Mouse (Mus musculus): ENCODE measurements at regions not wholly inside any gene's neighbourhood (a gene's known extent, or its start where the extent isn't known, plus 50 kb on each side); places are given as distances from the start of the nearest gene placed in this dataset.

DNA sequence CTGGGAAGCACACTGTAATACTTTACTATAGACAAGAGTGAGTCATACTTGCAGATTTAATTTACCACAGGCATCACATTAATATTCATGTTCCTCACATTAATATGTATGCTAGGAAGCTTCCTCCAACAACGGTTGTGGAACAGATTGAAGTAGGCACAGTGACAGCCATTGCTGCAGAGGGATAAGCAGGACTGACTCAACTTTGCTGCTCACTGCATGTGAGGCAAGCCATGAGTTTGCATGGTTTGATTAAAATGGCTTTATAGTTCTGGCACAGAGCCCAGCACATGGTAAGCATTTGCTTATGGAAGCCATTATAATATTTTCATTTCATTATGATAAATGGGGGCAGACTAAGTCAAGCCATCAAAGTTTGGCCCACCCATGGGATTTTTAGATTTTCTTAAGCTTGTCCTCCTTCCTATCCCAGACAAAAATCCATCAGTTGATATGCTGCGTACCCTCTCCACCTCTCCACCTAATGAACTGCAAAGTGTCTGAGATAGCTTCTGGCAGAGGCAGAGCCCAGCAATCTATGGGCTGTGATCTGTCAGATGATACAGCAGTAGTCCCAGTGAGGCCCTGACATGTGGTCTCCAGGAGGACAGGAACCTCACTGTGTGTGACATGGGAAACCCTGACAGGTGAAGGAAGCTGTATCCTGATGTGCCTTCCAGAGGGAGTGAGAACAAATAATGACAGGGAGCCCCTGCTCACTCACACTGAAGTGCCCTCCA, 109.6 kb upstream of the Arrdc4 start:
- H3K27ac ChIP-seq (ENCODE audit: insufficient read depth, low read length): no peak overlapping the region
- WGBS: 71% methylated on average over 2 of the region's 2 CpGs
- DNase-seq (ENCODE audit: low read depth in 1 of 2, low spot score in 2 of 2): no peak
- TF ChIP-seq POLR2A (IDR thresholded peaks at IDR 0.05; ENCODE audit: low read depth, low read length) (no peak), CTCF (IDR thresholded peaks at IDR 0.05; ENCODE audit: extremely low read depth, insufficient read depth, insufficient read length, insufficient replicate concordance) (no peak)
- H3K27me3 ChIP-seq (ENCODE audit: control insufficient read depth, insufficient read depth, low read length): no peaks in the 10 kb centered on the region
- H3K36me3 ChIP-seq (ENCODE audit: control insufficient read depth, insufficient read depth, low read length): no peaks in the 10 kb centered on the region
- H3K4me3 ChIP-seq (ENCODE audit: extremely low read depth, insufficient read depth, insufficient read length): no peak overlapping the region
- no peaks in the 10 kb centered on the region for H3K4me1 ChIP-seq (ENCODE audit: control insufficient read depth, insufficient read depth, insufficient read length)

- Histone ChIP-seq H3K27me3 (ENCODE audit: control insufficient read depth, insufficient read depth, low read length) (no peaks in the 10 kb centered on the region), H3K27ac (ENCODE audit: insufficient read depth, low read length) (no peak overlapping the region), H3K36me3 (ENCODE audit: control insufficient read depth, insufficient read depth, low read length) (no peaks in the 10 kb centered on the region), H3K4me3 (ENCODE audit: extremely low read depth, insufficient read depth, insufficient read length) (no peak overlapping the region), H3K4me1 (ENCODE audit: control insufficient read depth, insufficient read depth, insufficient read length) (no peaks in the 10 kb centered on the region)
- TF ChIP-seq CTCF (IDR thresholded peaks at IDR 0.05; ENCODE audit: extremely low read depth, insufficient read depth, insufficient read length, insufficient replicate concordance) (no peak), POLR2A (IDR thresholded peaks at IDR 0.05; ENCODE audit: low read depth, low read length) (no peak)
- 73% methylated on average over 3 of the region's 3 CpGs for WGBS
- no peak for DNase-seq (ENCODE audit: low read depth in 1 of 2, low spot score in 2 of 2)
These were observed 103.0 kb upstream of the Arrdc4 start for GRCm38 (mm10) chr7:68851981-68852575.

DNA sequence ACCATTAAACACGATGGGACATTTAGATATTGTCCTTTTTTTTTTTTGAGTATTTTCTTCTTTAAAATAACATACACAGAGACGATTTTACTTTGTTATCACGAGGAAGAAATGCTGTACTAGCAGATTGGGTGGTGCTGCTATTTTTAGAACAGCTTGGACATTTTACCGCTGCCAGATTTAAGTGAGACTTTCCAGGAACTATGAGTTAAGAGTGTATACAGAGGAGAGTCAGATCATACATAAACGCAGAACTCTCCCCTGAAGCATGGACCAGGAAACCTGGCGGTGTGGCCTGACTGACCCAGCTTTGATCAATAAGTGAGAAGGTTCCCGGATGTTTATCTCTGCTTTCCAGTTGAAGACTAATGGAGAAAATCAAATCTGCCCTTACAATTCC, 95.6 kb upstream of the Arrdc4 start:
- TF ChIP-seq POLR2A (IDR thresholded peaks at IDR 0.05; ENCODE audit: low read depth, low read length) (no peak), CTCF (IDR thresholded peaks at IDR 0.05; ENCODE audit: extremely low read depth, insufficient read depth, insufficient read length, insufficient replicate concordance) (no peak)
- DNase-seq (ENCODE audit: low read depth in 1 of 2, low spot score in 2 of 2): no peak
- Histone ChIP-seq H3K4me1 (ENCODE audit: control insufficient read depth, insufficient read depth, insufficient read length) (no peaks in the 10 kb centered on the region), H3K27ac (ENCODE audit: insufficient read depth, low read length) (no peak overlapping the region), H3K27me3 (ENCODE audit: control insufficient read depth, insufficient read depth, low read length) (no peaks in the 10 kb centered on the region), H3K36me3 (ENCODE audit: control insufficient read depth, insufficient read depth, low read length) (no peaks in the 10 kb centered on the region), H3K4me3 (ENCODE audit: extremely low read depth, insufficient read depth, insufficient read length) (no peak overlapping the region)
- WGBS: 47% methylated on average over 7 of the region's 7 CpGs

DNA sequence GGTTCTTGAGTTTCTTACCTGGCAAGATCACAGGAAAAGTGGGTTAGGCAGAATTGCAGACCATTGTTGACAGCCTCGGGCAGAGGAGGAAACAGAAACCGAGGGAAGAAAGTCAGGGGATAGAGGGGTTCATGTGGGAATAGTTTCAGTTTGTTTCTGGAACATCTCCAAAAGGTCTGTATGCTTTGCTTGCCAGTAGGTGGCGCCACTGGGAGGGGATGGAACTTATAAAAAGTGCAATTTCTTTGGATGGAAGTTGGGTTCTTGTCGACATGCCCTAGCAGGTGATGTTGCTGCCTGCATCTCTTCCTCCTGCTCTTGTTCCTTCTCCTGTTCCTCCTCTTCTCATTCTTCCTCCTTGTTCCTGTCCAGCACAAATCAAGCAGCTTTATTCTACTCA, 94.3 kb upstream of the Arrdc4 start:
- H3K27ac ChIP-seq (ENCODE audit: insufficient read depth, low read length): no peak overlapping the region
- no peaks in the 10 kb centered on the region for H3K27me3 ChIP-seq (ENCODE audit: control insufficient read depth, insufficient read depth, low read length)
- H3K4me3 ChIP-seq (ENCODE audit: extremely low read depth, insufficient read depth, insufficient read length): no peak overlapping the region
- TF ChIP-seq POLR2A (IDR thresholded peaks at IDR 0.05; ENCODE audit: low read depth, low read length) (no peak), CTCF (IDR thresholded peaks at IDR 0.05; ENCODE audit: extremely low read depth, insufficient read depth, insufficient read length, insufficient replicate concordance) (no peak)
- no peak for DNase-seq (ENCODE audit: low read depth in 1 of 2, low spot score in 2 of 2)
- no peaks in the 10 kb centered on the region for H3K4me1 ChIP-seq (ENCODE audit: control insufficient read depth, insufficient read depth, insufficient read length)
- 42% methylated on average over 4 of the region's 4 CpGs for WGBS
- no peaks in the 10 kb centered on the region for H3K36me3 ChIP-seq (ENCODE audit: control insufficient read depth, insufficient read depth, low read length)

- 51% methylated on average over 10 of the region's 10 CpGs for WGBS
- TF ChIP-seq POLR2A (IDR thresholded peaks at IDR 0.05; ENCODE audit: low read depth, low read length): no peak
- no peak for TF ChIP-seq CTCF (IDR thresholded peaks at IDR 0.05; ENCODE audit: extremely low read depth, insufficient read depth, insufficient read length, insufficient replicate concordance)
These were observed 85.1 kb upstream of the Arrdc4 start for GRCm38 (mm10) chr7:68833977-68834791.

DNA sequence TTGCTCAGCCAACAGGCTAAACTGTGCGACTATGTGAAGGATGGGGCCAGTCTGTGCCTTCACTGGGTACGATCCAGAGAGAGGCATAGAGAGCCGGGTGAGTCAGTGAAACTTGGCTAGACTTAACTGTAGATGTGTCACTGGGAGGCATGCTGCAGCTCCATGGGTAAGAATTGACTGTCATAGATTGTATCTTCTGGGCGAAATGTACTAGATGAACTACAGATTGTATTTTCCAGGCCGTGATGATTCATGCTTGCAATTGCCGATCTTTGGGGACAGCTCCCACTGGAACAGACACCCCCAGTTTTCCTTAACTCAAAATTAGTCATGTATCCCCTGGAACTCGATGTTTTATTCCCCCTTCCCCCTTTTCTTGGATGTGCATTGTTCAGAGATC, 84.5 kb upstream of the Arrdc4 start:
- no peaks in the 10 kb centered on the region for H3K36me3 ChIP-seq (ENCODE audit: control insufficient read depth, insufficient read depth, low read length)
- H3K4me3 ChIP-seq (ENCODE audit: extremely low read depth, insufficient read depth, insufficient read length): no peak overlapping the region
- no peak overlapping the region for H3K27ac ChIP-seq (ENCODE audit: insufficient read depth, low read length)
- H3K4me1 ChIP-seq (ENCODE audit: control insufficient read depth, insufficient read depth, insufficient read length): no peaks in the 10 kb centered on the region
- H3K27me3 ChIP-seq (ENCODE audit: control insufficient read depth, insufficient read depth, low read length): no peaks in the 10 kb centered on the region
- TF ChIP-seq POLR2A (IDR thresholded peaks at IDR 0.05; ENCODE audit: low read depth, low read length): no peak
- no peak for TF ChIP-seq CTCF (IDR thresholded peaks at IDR 0.05; ENCODE audit: extremely low read depth, insufficient read depth, insufficient read length, insufficient replicate concordance)
- no peak for DNase-seq (ENCODE audit: low read depth in 1 of 2, low spot score in 2 of 2)
- 83% methylated on average over 7 of the region's 7 CpGs for WGBS

More at GRCm38 (mm10) chr7:68833977-68834791, 85.1 kb upstream of the Arrdc4 start:
- Histone ChIP-seq H3K36me3 (ENCODE audit: control insufficient read depth, insufficient read depth, low read length) (no peaks in the 10 kb centered on the region), H3K4me1 (ENCODE audit: control insufficient read depth, insufficient read depth, insufficient read length) (no peaks in the 10 kb centered on the region), H3K27ac (ENCODE audit: insufficient read depth, low read length) (no peak overlapping the region), H3K27me3 (ENCODE audit: control insufficient read depth, insufficient read depth, low read length) (no peaks in the 10 kb centered on the region), H3K4me3 (ENCODE audit: extremely low read depth, insufficient read depth, insufficient read length) (no peak overlapping the region)
- DNase-seq (ENCODE audit: low read depth in 1 of 2, low spot score in 2 of 2): no peak

All from spleen, adult 2 months (tissue).